Mouse (Mus musculus) heart, embryonic 13.5 days (tissue): Measurements from ENCODE around the gene Dlg2. TPM values are rescaled to one million over a fixed set of nuclear protein-coding genes. Genes with fewer than 3 reads are reported as not detected.

ENCODE experiments used
- ATAC-seq: fragments of 200-750 bp; cut with Nextera tagmentation; 2 replicates; pipeline ENCODE4 v1.8.0; 2017; ENCODE audit warnings: moderate TSS enrichment; ENCODE audit not compliant: insufficient number of reproducible peaks, low FRiP score, low TSS enrichment; ENCODE audit errors: extremely low read depth
- H3K27ac ChIP-seq: fragments of 300-500 bp; sonication (generic); replicated peaks from 2 replicates; pipeline ENCODE4 v1.5.1; 2015; ENCODE audit warnings: moderate library complexity, mild to moderate bottlenecking, inconsistent platforms
- H3K27me3 ChIP-seq: fragments of 300-500 bp; sonication (generic); replicated peaks from 2 replicates; pipeline ENCODE4 v1.6.1; 2015; ENCODE audit warnings: mild to moderate bottlenecking, inconsistent platforms
- H3K36me3 ChIP-seq: fragments of 300-500 bp; sonication (generic); 2 replicates; pipeline ENCODE4 v1.6.1; 2015; ENCODE audit warnings: mild to moderate bottlenecking, inconsistent platforms
- H3K4me1 ChIP-seq: fragments of 300-500 bp; sonication (generic); 2 replicates; pipeline ENCODE4 v1.6.1; 2015; ENCODE audit warnings: inconsistent platforms
- H3K4me2 ChIP-seq: fragments of 300-500 bp; sonication (generic); 2 replicates; pipeline ENCODE4 v1.6.1; 2015; ENCODE audit warnings: inconsistent platforms, mild to moderate bottlenecking, moderate library complexity
- H3K4me3 ChIP-seq: fragments of 300-500 bp; sonication (generic); 2 replicates; pipeline ENCODE4 v1.5.1; 2015; ENCODE audit warnings: moderate library complexity, mild to moderate bottlenecking, inconsistent platforms
- H3K9ac ChIP-seq: fragments of 300-500 bp; sonication (generic); 2 replicates; pipeline ENCODE4 v1.6.1; 2015; ENCODE audit warnings: inconsistent platforms, mild to moderate bottlenecking, moderate library complexity
- H3K9me3 ChIP-seq: fragments of 300-500 bp; sonication (generic); 2 replicates; pipeline ENCODE4 v1.6.1; 2016; ENCODE audit warnings: inconsistent platforms
- WGBS: fragments of 180-500 bp; shearing (Covaris S2); methylation state at CpG from one replicate; pipeline ENCODE4 v1.1.7; 2015; ENCODE audit warnings: mixed read lengths; 5-methylcytosine and 5-hydroxymethylcytosine counted together
- polyA plus RNA-seq: library from polyadenylated mRNA; unstranded; fragments of >200 nt; fragmentation: Nextera tagmentation; extraction: Ambion mirVana; gene quantifications from 2 replicates; pipeline ENCODE4 v1.2.1, GENCODE M21; 2015

The Dlg2 gene
- polyA plus RNA-seq, 1 experiment from 2014 or later = 7.2 TPM

- Histone ChIP-seq H3K36me3 (no peaks in the 10 kb centered on the region), H3K9ac (no peak overlapping the region), H3K4me2 (no peak overlapping the region), H3K27me3 (no peaks in the 10 kb centered on the region), H3K4me1 (peaks cover 5% of the 10 kb centered on the region; the same call in 1 of the 2 replicates), H3K4me3 (no peak overlapping the region), H3K27ac (no peak overlapping the region), H3K9me3 (no peaks in the 10 kb centered on the region)
- no peak for ATAC-seq
- WGBS = 42% methylated on average over 1 of the region's 1 CpGs
Observed at GRCm38 (mm10) chr7:91548796-91549195, 1072.3 kb downstream of the Dlg2 start.

- no peak overlapping the region for H3K4me2 ChIP-seq
- H3K27me3 ChIP-seq = no peaks in the 10 kb centered on the region
- H3K36me3 ChIP-seq = no peaks in the 10 kb centered on the region
- no peak for ATAC-seq
- H3K27ac ChIP-seq = no peak overlapping the region
- no peak overlapping the region for H3K9ac ChIP-seq
- no peak overlapping the region for H3K4me3 ChIP-seq
- H3K4me1 ChIP-seq = no peaks in the 10 kb centered on the region
- H3K9me3 ChIP-seq = no peaks in the 10 kb centered on the region
Observed at GRCm38 (mm10) chr7:91557582-91557981, 1081.1 kb downstream of the Dlg2 start.

GRCm38 (mm10) chr7:91567423-91567822, 1091.0 kb downstream of the Dlg2 start:
- no peaks in the 10 kb centered on the region for H3K9me3 ChIP-seq
- H3K4me1 ChIP-seq = no peaks in the 10 kb centered on the region
- ATAC-seq = no peak
- no peak overlapping the region for H3K4me3 ChIP-seq
- no peak overlapping the region for H3K9ac ChIP-seq
- H3K36me3 ChIP-seq = no peaks in the 10 kb centered on the region
- H3K27ac ChIP-seq = no peak overlapping the region
- H3K4me2 ChIP-seq = no peak overlapping the region
- H3K27me3 ChIP-seq = no peaks in the 10 kb centered on the region

DNA sequence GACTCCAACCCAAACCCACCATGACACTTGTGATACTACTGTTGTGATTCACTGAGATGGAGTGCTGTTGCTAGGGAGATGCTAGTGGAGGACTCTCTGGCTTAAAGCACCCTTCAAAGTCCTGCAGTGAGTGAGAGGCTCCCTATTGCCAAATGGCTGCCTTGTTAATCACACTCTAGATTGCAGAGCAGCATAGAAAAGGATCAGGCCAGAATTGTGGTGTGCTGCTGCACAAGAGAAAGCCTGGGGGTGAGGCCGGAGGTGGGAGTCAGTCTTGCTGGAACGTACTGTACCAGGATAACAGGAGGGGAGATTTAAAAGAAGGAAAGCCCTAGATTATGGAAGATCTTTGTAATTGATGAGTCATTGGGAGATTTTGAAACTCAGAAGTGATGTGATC, 1094.5 kb downstream of the Dlg2 start:
- Histone ChIP-seq H3K4me3 (no peak overlapping the region), H3K36me3 (no peaks in the 10 kb centered on the region), H3K9me3 (no peaks in the 10 kb centered on the region), H3K4me2 (no peak overlapping the region), H3K27ac (no peak overlapping the region), H3K27me3 (no peaks in the 10 kb centered on the region), H3K4me1 (no peaks in the 10 kb centered on the region), H3K9ac (no peak overlapping the region)
- ATAC-seq = no peak
- WGBS = 75% methylated on average over 2 of the region's 2 CpGs

GRCm38 (mm10) chr7:91572666-91573065, 1096.2 kb downstream of the Dlg2 start:
- no peak overlapping the region for H3K4me2 ChIP-seq
- H3K36me3 ChIP-seq = no peaks in the 10 kb centered on the region
- H3K27me3 ChIP-seq = no peaks in the 10 kb centered on the region
- H3K4me3 ChIP-seq = no peak overlapping the region
- H3K4me1 ChIP-seq = no peaks in the 10 kb centered on the region
- ATAC-seq = no peak
- WGBS = 54% methylated on average over 2 of the region's 2 CpGs
- H3K9ac ChIP-seq = no peak overlapping the region
- no peak overlapping the region for H3K27ac ChIP-seq
- no peaks in the 10 kb centered on the region for H3K9me3 ChIP-seq

GRCm38 (mm10) chr7:91573321-91573720, 1096.8 kb downstream of the Dlg2 start:
- H3K27ac ChIP-seq = no peak overlapping the region

GRCm38 (mm10) chr7:91576216-91576615, 1099.7 kb downstream of the Dlg2 start:
- Histone ChIP-seq H3K27me3 (no peaks in the 10 kb centered on the region), H3K27ac (no peak overlapping the region), H3K4me3 (no peak overlapping the region), H3K9me3 (no peaks in the 10 kb centered on the region), H3K4me2 (no peak overlapping the region), H3K36me3 (no peaks in the 10 kb centered on the region), H3K9ac (no peak overlapping the region), H3K4me1 (no peaks in the 10 kb centered on the region)
- ATAC-seq = no peak
- WGBS = 76% methylated on average over 6 of the region's 6 CpGs

More at GRCm38 (mm10) chr7:91573321-91573720, 1096.8 kb downstream of the Dlg2 start:
- no peaks in the 10 kb centered on the region for H3K4me1 ChIP-seq
- no peaks in the 10 kb centered on the region for H3K36me3 ChIP-seq
- no peak overlapping the region for H3K4me3 ChIP-seq
- no peak overlapping the region for H3K9ac ChIP-seq
- H3K4me2 ChIP-seq = no peak overlapping the region
- H3K9me3 ChIP-seq = no peaks in the 10 kb centered on the region
- no peak for ATAC-seq
- H3K27me3 ChIP-seq = no peaks in the 10 kb centered on the region

DNA sequence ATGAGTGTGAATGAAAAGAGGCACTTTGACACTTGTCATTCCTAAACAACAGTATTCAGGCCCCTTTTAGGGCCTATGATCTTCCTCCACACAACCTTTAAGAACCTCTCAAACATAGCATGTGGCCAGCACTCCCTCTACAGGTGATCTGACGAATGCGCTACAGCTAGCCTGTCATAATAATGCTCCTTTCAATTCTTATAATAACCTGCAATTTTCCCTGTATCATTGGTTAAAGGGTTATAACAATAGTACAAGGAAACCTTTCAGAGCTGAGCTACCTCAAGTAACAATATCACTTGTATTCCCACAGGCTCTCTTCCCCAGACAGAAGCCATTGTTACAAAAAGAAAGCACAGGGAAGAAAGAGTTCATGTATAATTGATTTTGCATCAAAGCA, 1105.7 kb downstream of the Dlg2 start:
- Histone ChIP-seq H3K4me3 (no peak overlapping the region), H3K4me1 (no peaks in the 10 kb centered on the region), H3K4me2 (no peak overlapping the region), H3K9ac (no peak overlapping the region), H3K27me3 (no peaks in the 10 kb centered on the region), H3K36me3 (no peaks in the 10 kb centered on the region), H3K27ac (no peak overlapping the region), H3K9me3 (no peaks in the 10 kb centered on the region)
- ATAC-seq = no peak
- 56% methylated on average over 2 of the region's 2 CpGs for WGBS

DNA sequence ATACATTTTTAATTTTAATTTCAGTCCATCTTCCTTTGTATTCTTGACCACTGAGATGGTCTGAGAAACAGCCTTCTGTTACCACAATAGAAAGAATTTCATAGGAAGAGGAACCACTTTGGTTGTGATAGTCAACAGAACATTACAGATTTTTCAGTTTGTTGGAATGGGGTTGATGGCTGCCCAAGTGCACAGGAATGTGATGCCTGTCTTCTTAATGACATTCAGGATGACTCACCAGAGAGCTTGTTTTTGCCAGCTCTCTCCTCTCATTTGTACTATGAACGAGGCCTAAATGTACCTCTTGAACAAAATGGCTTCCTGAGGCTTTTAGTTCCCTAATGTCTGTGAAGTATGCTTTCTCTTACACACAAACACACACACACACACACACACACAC, 1107.1 kb downstream of the Dlg2 start:
- Histone ChIP-seq H3K27me3 (no peaks in the 10 kb centered on the region), H3K36me3 (no peaks in the 10 kb centered on the region), H3K27ac (no peak overlapping the region), H3K4me1 (no peaks in the 10 kb centered on the region), H3K9ac (no peak overlapping the region), H3K4me2 (no peak overlapping the region), H3K4me3 (no peak overlapping the region), H3K9me3 (no peaks in the 10 kb centered on the region)
- ATAC-seq = no peak
- 36% methylated on average over 1 of the region's 1 CpGs for WGBS

GRCm38 (mm10) chr7:91591261-91592170, 1115.0 kb downstream of the Dlg2 start:
- no peaks in the 10 kb centered on the region for H3K4me1 ChIP-seq
- WGBS = 63% methylated on average over 5 of the region's 5 CpGs
- H3K9ac ChIP-seq = no peak overlapping the region
- H3K4me3 ChIP-seq = no peak overlapping the region
- no peak overlapping the region for H3K4me2 ChIP-seq
- no peaks in the 10 kb centered on the region for H3K27me3 ChIP-seq
- no peak for ATAC-seq
- H3K36me3 ChIP-seq = no peaks in the 10 kb centered on the region
- no peak overlapping the region for H3K27ac ChIP-seq
- H3K9me3 ChIP-seq = no peaks in the 10 kb centered on the region

DNA sequence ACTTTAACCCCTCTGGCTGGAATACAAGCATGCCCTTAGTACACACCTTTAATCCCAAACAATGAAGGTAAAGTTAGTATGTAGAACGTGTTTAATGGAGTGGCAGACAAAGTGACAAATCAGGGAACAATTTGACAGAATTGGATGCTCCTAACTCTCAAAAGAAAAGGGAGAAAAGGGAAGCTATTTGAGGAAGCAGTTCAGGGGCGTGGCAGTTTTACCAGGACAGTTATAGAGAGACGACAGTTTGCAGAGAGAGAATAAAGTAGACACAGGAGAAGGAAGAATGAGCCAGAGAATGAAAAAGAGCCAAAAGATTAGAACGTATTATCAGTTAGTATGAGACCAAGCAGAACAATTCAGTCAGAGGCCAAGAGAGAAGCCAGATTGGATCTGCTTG, 1122.1 kb downstream of the Dlg2 start:
- no peak overlapping the region for H3K4me2 ChIP-seq
- no peak overlapping the region for H3K27ac ChIP-seq
- no peak for ATAC-seq
- no peaks in the 10 kb centered on the region for H3K9me3 ChIP-seq
- no peaks in the 10 kb centered on the region for H3K4me1 ChIP-seq
- no peak overlapping the region for H3K9ac ChIP-seq
- H3K36me3 ChIP-seq = no peaks in the 10 kb centered on the region
- H3K27me3 ChIP-seq = no peaks in the 10 kb centered on the region
- no peak overlapping the region for H3K4me3 ChIP-seq
- WGBS = 54% methylated on average over 4 of the region's 4 CpGs

GRCm38 (mm10) chr7:91601307-91601706, 1124.8 kb downstream of the Dlg2 start:
- H3K9ac ChIP-seq = no peak overlapping the region
- ATAC-seq = no peak
- no peak overlapping the region for H3K4me2 ChIP-seq
- no peaks in the 10 kb centered on the region for H3K36me3 ChIP-seq
- no peak overlapping the region for H3K4me3 ChIP-seq
- H3K4me1 ChIP-seq = no peaks in the 10 kb centered on the region
- no peak overlapping the region for H3K27ac ChIP-seq
- no peaks in the 10 kb centered on the region for H3K9me3 ChIP-seq
- H3K27me3 ChIP-seq = no peaks in the 10 kb centered on the region
